Mouse (Mus musculus): ENCODE data around the gene Map9. TPM values are rescaled to one million over a fixed set of nuclear protein-coding genes. Genes with fewer than 3 reads are reported as not detected.
A peak's percentile ranks its signal among the peaks of the same experiment; 100 is the strongest.
"Not testable (repeated sequence)": the region's sequence is repeated elsewhere in the genome, so short reads cannot be mapped to it uniquely, and the experiment has no call there.

Gene Map9
- 100 to 1,000 TPM; 145 to 155 TPM for total RNA-seq (2021)

- DNase-seq, result peak; percentile 98
- intact Hi-C loops (cut with DNase I), result no loop called here
Measured at GRCm38 (mm10) chr3:82357797-82358524, at the start of gene Map9. Gene Map9, plus strand, starts transcription at chr3:82358044.

- DNase-seq, result no peak
- intact Hi-C loops (cut with DNase I), result no loop called here
Measured at GRCm38 (mm10) chr3:82315728-82316127, 42.1 kb upstream of the Map9 start.

- intact Hi-C loops (cut with DNase I), result not testable (repeated sequence)
Measured at GRCm38 (mm10) chr3:82326736-82327135, 31.1 kb upstream of the Map9 start.

GRCm38 (mm10) chr3:82332067-82332466, 25.8 kb upstream of the Map9 start:
- intact Hi-C loops (cut with DNase I), result loop anchor here (5.0 to 10.0 kb wide), 2 partner anchors 187 to 285 kb away; partner anchors contain the start of gene Gucy1a1
- DNase-seq, result no peak

More at GRCm38 (mm10) chr3:82326736-82327135, 31.1 kb upstream of the Map9 start:
- not testable (repeated sequence) for DNase-seq

GRCm38 (mm10) chr3:82332536-82332935, 25.3 kb upstream of the Map9 start:
- no peak for DNase-seq
- intact Hi-C loops (cut with DNase I), result loop anchor here (5.0 to 10.0 kb wide), 2 partner anchors 188 to 285 kb away; partner anchors contain the start of gene Gucy1a1

GRCm38 (mm10) chr3:82333128-82333969, 24.5 kb upstream of the Map9 start:
- peak; percentile 63 for DNase-seq
- intact Hi-C loops (cut with DNase I), result loop anchor here (5.0 to 10.0 kb wide), 2 partner anchors 189 to 286 kb away; partner anchors contain the start of gene Gucy1a1

- DNase-seq, result no peak
- intact Hi-C loops (cut with DNase I), result loop anchor here (5.0 kb wide), 1 partner anchor 403 kb away; no protein-coding TSS in a partner anchor
Measured at GRCm38 (mm10) chr3:82340111-82340510, 17.7 kb upstream of the Map9 start.

- DNase-seq, result no peak
- intact Hi-C loops (cut with DNase I), result no loop called here
Measured at GRCm38 (mm10) chr3:82348277-82348860, 9.5 kb upstream of the Map9 start.

GRCm38 (mm10) chr3:82350321-82350720, 7.5 kb upstream of the Map9 start:
- no peak for DNase-seq
- intact Hi-C loops (cut with DNase I), result no loop called here

GRCm38 (mm10) chr3:82357340-82357739, 504 bp upstream of the Map9 start:
- intact Hi-C loops (cut with DNase I), result no loop called here
- no peak for DNase-seq

- DNase-seq, result no peak
Measured at GRCm38 (mm10) chr3:82359036-82359435, 1.2 kb downstream of the Map9 start.

GRCm38 (mm10) chr3:82362452-82362851, 4.6 kb downstream of the Map9 start:
- intact Hi-C loops (cut with DNase I), result no loop called here
- DNase-seq, result peak; percentile 55

More at GRCm38 (mm10) chr3:82359036-82359435, 1.2 kb downstream of the Map9 start:
- intact Hi-C loops (cut with DNase I), result no loop called here

- no peak for DNase-seq
- intact Hi-C loops (cut with DNase I), result loop anchor here (2.0 kb wide), 1 partner anchor 494 kb away; no protein-coding TSS in a partner anchor
Measured at GRCm38 (mm10) chr3:82364505-82364904, 6.7 kb downstream of the Map9 start.

- intact Hi-C loops (cut with DNase I), result loop anchor here (2.0 kb wide), 1 partner anchor 494 kb away; no protein-coding TSS in a partner anchor
- no peak for DNase-seq
Measured at GRCm38 (mm10) chr3:82364988-82365387, 7.1 kb downstream of the Map9 start.

- intact Hi-C loops (cut with DNase I), result no loop called here
- DNase-seq, result no peak
Measured at GRCm38 (mm10) chr3:82369063-82369860, 11.4 kb downstream of the Map9 start.

- DNase-seq, result no peak
- intact Hi-C loops (cut with DNase I), result no loop called here
Measured at GRCm38 (mm10) chr3:82370439-82371011, 12.7 kb downstream of the Map9 start.

- intact Hi-C loops (cut with DNase I), result no loop called here
Measured at GRCm38 (mm10) chr3:82376965-82377364, 19.1 kb downstream of the Map9 start.

GRCm38 (mm10) chr3:82382325-82382724, 24.5 kb downstream of the Map9 start:
- no peak for DNase-seq
- intact Hi-C loops (cut with DNase I), result loop anchor here (5.0 kb wide), 2 partner anchors 470 to 680 kb away; no protein-coding TSS in a partner anchor

More at GRCm38 (mm10) chr3:82376965-82377364, 19.1 kb downstream of the Map9 start:
- DNase-seq, result no peak

GRCm38 (mm10) chr3:82385091-82385490, 27.2 kb downstream of the Map9 start:
- DNase-seq, result no peak
- intact Hi-C loops (cut with DNase I), result no loop called here

Data from left cerebral cortex, postnatal 4 days (tissue).